Comparison of ENCODE assay signal across 15 mouse cellular contexts in the genomic region with DNA sequence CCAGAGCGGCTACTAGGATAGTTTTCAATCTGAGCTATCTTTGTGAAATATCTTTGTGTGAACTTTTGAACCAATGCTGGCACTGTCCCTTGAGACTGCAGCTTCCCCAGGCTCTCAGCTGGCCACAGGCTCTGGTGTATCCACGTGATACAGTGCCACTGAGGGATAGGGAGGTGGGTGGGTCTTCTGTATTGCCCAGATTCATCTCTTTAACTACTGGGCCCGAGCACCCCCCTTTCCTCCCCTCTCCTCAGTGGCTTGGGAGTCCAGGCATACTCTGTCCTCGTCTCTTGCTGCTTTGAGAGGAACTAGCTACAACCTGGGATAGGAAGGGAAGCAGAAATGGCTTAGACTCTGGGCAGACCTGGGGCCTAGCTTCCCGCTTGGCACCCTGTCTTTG. TPM values are rescaled to one million over a fixed set of nuclear protein-coding genes. Genes with fewer than 3 reads are reported as not detected.
DNase-seq lines count a peak whose midpoint lies in the region; ATAC-seq and TF ChIP-seq lines count a peak whose summit lies in the region.
"Had no signal": no experiment of that assay in that cellular context is flagged by ENCODE, and none has a peak within 500 bp of the region (broad histone marks: within the 10 kb centered on the region; RNA-seq: fewer than 3 reads in every experiment).

No protein-coding gene starts in this region.

- DNase-seq in forebrain, embryonic 14.5 days (ENCODE audit: low spot score): no peak
- no peak for DNase-seq in embryonic facial prominence, embryonic 14.5 days (ENCODE audit: low spot score)
- DNase-seq in urinary bladder, postnatal 36 days (ENCODE audit: low spot score in 2 of 2): no peak
- no peak for DNase-seq in gastrocnemius, postnatal 10 days
- DNase-seq: cerebellum, adult 2 months; kidney, adult 11 months; kidney, postnatal 25 days; lung, adult 2 months; thymus, postnatal 14 days had no signal

- H3K36me3 ChIP-seq in forebrain, embryonic 15.5 days: no peaks in the 10 kb centered on the region
- peaks cover 5% of the 10 kb centered on the region; the same call in 1 of the 2 replicates for H3K36me3 ChIP-seq in forebrain, embryonic 14.5 days (ENCODE audit: control insufficient read depth, insufficient read depth, low read length)
- H3K36me3 ChIP-seq in intestine, embryonic 15.5 days: peaks cover 3% of the 10 kb centered on the region; the same call in 1 of the 2 replicates
- no peaks in the 10 kb centered on the region for H3K36me3 ChIP-seq in intestine, postnatal 0 days (ENCODE audit: control insufficient read depth, insufficient read depth)
- 0 out of 2 replicates have a peak, but pooled peaks cover 4% of the 10 kb centered on the region for H3K36me3 ChIP-seq in embryonic facial prominence, embryonic 14.5 days (ENCODE audit: control insufficient read depth, insufficient read depth, low read length)
- H3K36me3 ChIP-seq in neural tube, embryonic 14.5 days (ENCODE audit: control insufficient read depth, insufficient read depth, low read length): no peaks in the 10 kb centered on the region

- H3K9me3 ChIP-seq in forebrain, embryonic 15.5 days: no peaks in the 10 kb centered on the region
- no peaks in the 10 kb centered on the region for H3K9me3 ChIP-seq in forebrain, embryonic 14.5 days (replicated peaks; ENCODE audit: control insufficient read depth, low read length)
- H3K9me3 ChIP-seq in intestine, embryonic 15.5 days: no peaks in the 10 kb centered on the region
- no peaks in the 10 kb centered on the region for H3K9me3 ChIP-seq in intestine, postnatal 0 days (ENCODE audit: control insufficient read depth)
- H3K9me3 ChIP-seq in embryonic facial prominence, embryonic 14.5 days (ENCODE audit: control insufficient read depth, low read length): no peaks in the 10 kb centered on the region
- H3K9me3 ChIP-seq in neural tube, embryonic 14.5 days (ENCODE audit: control insufficient read depth, low read length): no peaks in the 10 kb centered on the region
- H3K9me3 ChIP-seq: limb, embryonic 12.5 days had no signal

- no peak for ATAC-seq in forebrain, embryonic 15.5 days (replicated peaks)
- no peak for ATAC-seq in forebrain, embryonic 14.5 days
- ATAC-seq in intestine, embryonic 15.5 days: 0 out of 2 replicates have a peak, but pooled peaks have one; percentile 34
- no peak for ATAC-seq in intestine, postnatal 0 days
- ATAC-seq in embryonic facial prominence, embryonic 14.5 days (ENCODE audit: low read depth): no peak
- peak; percentile 49; the same call in 1 of the 2 replicates for ATAC-seq in neural tube, embryonic 14.5 days (ENCODE audit: low read depth)

- TF ChIP-seq CTCF in intestine, postnatal 0 days (IDR thresholded peaks at IDR 0.05; ENCODE audit: low read depth): no peak

- no peak overlapping the region for H3K9ac ChIP-seq in forebrain, embryonic 15.5 days (replicated peaks)
- no peak overlapping the region for H3K9ac ChIP-seq in forebrain, embryonic 14.5 days (ENCODE audit: low read length)
- no peak overlapping the region for H3K9ac ChIP-seq in intestine, embryonic 15.5 days
- no peak overlapping the region for H3K9ac ChIP-seq in intestine, postnatal 0 days (ENCODE audit: low read depth, low read length)
- no peak overlapping the region for H3K9ac ChIP-seq in embryonic facial prominence, embryonic 14.5 days (ENCODE audit: low read depth, low read length)
- no peak overlapping the region for H3K9ac ChIP-seq in neural tube, embryonic 14.5 days (replicated peaks; ENCODE audit: low read depth, low read length)
- H3K9ac ChIP-seq: limb, embryonic 12.5 days had no signal

- 77% methylated on average over 5 of the region's 5 CpGs for WGBS in forebrain, embryonic 15.5 days
- 72% methylated on average over 5 of the region's 5 CpGs for WGBS in forebrain, embryonic 14.5 days
- 71% methylated on average over 5 of the region's 5 CpGs for WGBS in intestine, embryonic 15.5 days
- WGBS in intestine, postnatal 0 days: 73% methylated on average over 5 of the region's 5 CpGs
- WGBS in embryonic facial prominence, embryonic 14.5 days: 58% methylated on average over 5 of the region's 5 CpGs
- WGBS in neural tube, embryonic 14.5 days: 67% methylated on average over 5 of the region's 5 CpGs

- peak overlapping the region; percentile 27; the same call in 1 of the 2 replicates for H3K27ac ChIP-seq in forebrain, embryonic 15.5 days (replicated peaks)
- H3K27ac ChIP-seq in forebrain, embryonic 14.5 days (ENCODE audit: low read depth, low read length): no peak overlapping the region
- H3K27ac ChIP-seq in intestine, embryonic 15.5 days: no peak overlapping the region
- H3K27ac ChIP-seq in intestine, postnatal 0 days (ENCODE audit: low read depth, low read length): no peak overlapping the region
- 0 out of 2 replicates have a peak overlapping the region, but pooled peaks have one; percentile 90 for H3K27ac ChIP-seq in embryonic facial prominence, embryonic 14.5 days (replicated peaks; ENCODE audit: low read depth, low read length)
- H3K27ac ChIP-seq in neural tube, embryonic 14.5 days (ENCODE audit: low read depth, low read length): no peak overlapping the region

- H3K27me3 ChIP-seq in forebrain, embryonic 15.5 days: no peaks in the 10 kb centered on the region
- no peaks in the 10 kb centered on the region for H3K27me3 ChIP-seq in forebrain, embryonic 14.5 days (replicated peaks; ENCODE audit: control insufficient read depth, insufficient read depth, low read length)
- no peaks in the 10 kb centered on the region for H3K27me3 ChIP-seq in intestine, embryonic 15.5 days (replicated peaks)
- H3K27me3 ChIP-seq in intestine, postnatal 0 days (replicated peaks; ENCODE audit: control insufficient read depth, insufficient read depth, low read length): no peaks in the 10 kb centered on the region
- H3K27me3 ChIP-seq in embryonic facial prominence, embryonic 14.5 days (replicated peaks; ENCODE audit: control insufficient read depth, insufficient read depth, low read length): no peaks in the 10 kb centered on the region
- no peaks in the 10 kb centered on the region for H3K27me3 ChIP-seq in neural tube, embryonic 14.5 days (ENCODE audit: control insufficient read depth, insufficient read depth, low read length)
- H3K27me3 ChIP-seq: limb, embryonic 12.5 days had no signal

- H3K4me1 ChIP-seq in forebrain, embryonic 15.5 days: peaks cover 60% of the 10 kb centered on the region
- H3K4me1 ChIP-seq in forebrain, embryonic 14.5 days (ENCODE audit: control insufficient read depth, insufficient read depth, low read length): peaks cover 20% of the 10 kb centered on the region
- peaks cover 51% of the 10 kb centered on the region for H3K4me1 ChIP-seq in intestine, embryonic 15.5 days (replicated peaks)
- H3K4me1 ChIP-seq in intestine, postnatal 0 days (replicated peaks; ENCODE audit: control insufficient read depth, insufficient read depth, low read length): no peaks in the 10 kb centered on the region
- peaks cover 76% of the 10 kb centered on the region for H3K4me1 ChIP-seq in embryonic facial prominence, embryonic 14.5 days (ENCODE audit: control insufficient read depth, insufficient read depth, low read length)
- peaks cover 27% of the 10 kb centered on the region for H3K4me1 ChIP-seq in neural tube, embryonic 14.5 days (ENCODE audit: control insufficient read depth, insufficient read depth, low read length)

- no peak overlapping the region for H3K4me2 ChIP-seq in forebrain, embryonic 15.5 days (replicated peaks)
- H3K4me2 ChIP-seq in forebrain, embryonic 14.5 days (ENCODE audit: low read length): no peak overlapping the region
- no peak overlapping the region for H3K4me2 ChIP-seq in intestine, embryonic 15.5 days (replicated peaks)
- no peak overlapping the region for H3K4me2 ChIP-seq in intestine, postnatal 0 days (replicated peaks; ENCODE audit: low read depth)
- peak overlapping the region; percentile 48; the same call in 1 of the 2 replicates for H3K4me2 ChIP-seq in embryonic facial prominence, embryonic 14.5 days (ENCODE audit: low read depth, low read length)
- peak overlapping the region; percentile 6; the same call in 1 of the 2 replicates for H3K4me2 ChIP-seq in neural tube, embryonic 14.5 days (ENCODE audit: low read depth, low read length)

- no peak overlapping the region for H3K4me3 ChIP-seq in forebrain, embryonic 15.5 days
- H3K4me3 ChIP-seq in forebrain, embryonic 14.5 days (ENCODE audit: low read depth, low read length): no peak overlapping the region
- no peak overlapping the region for H3K4me3 ChIP-seq in intestine, embryonic 15.5 days (replicated peaks)
- no peak overlapping the region for H3K4me3 ChIP-seq in intestine, postnatal 0 days (ENCODE audit: low read depth, low read length)
- H3K4me3 ChIP-seq in embryonic facial prominence, embryonic 14.5 days (ENCODE audit: low read depth, low read length): no peak overlapping the region
- H3K4me3 ChIP-seq in neural tube, embryonic 14.5 days (ENCODE audit: low read depth, low read length): no peak overlapping the region
- H3K4me3 ChIP-seq: erythroblast, embryonic 14.5 days; limb, embryonic 12.5 days had no signal

RNA-seq across cellular contexts. Expression of gene Cnn3, which starts 9.0 kb away (rescaled TPM):
- polyA plus RNA-seq in forebrain, embryonic 15.5 days (2015; fragmentation: Nextera tagmentation; extraction: Ambion mirVana): 645 and 663 TPM in 2 replicates
- polyA plus RNA-seq in forebrain, embryonic 14.5 days (2014; fragmentation: Nextera tagmentation; extraction: Ambion mirVana): 691 and 743 TPM in 2 replicates
- 414 and 470 TPM in 2 replicates for polyA plus RNA-seq in intestine, embryonic 15.5 days (2015; fragmentation: Nextera tagmentation; extraction: Ambion mirVana)
- polyA plus RNA-seq in intestine, postnatal 0 days (2015; fragmentation: Nextera tagmentation; extraction: Ambion mirVana): 132 and 135 TPM in 2 replicates
- 870 and 944 TPM in 2 replicates for polyA plus RNA-seq in embryonic facial prominence, embryonic 14.5 days (2014; fragmentation: Nextera tagmentation; extraction: Ambion mirVana)
- 409 and 500 TPM in 2 replicates for polyA plus RNA-seq in neural tube, embryonic 14.5 days (2014; fragmentation: Nextera tagmentation; extraction: Ambion mirVana)
- total RNA-seq in gastrocnemius, postnatal 10 days (2021): 100 to 1,000 TPM in 1 of 2 experiments, 10 to 100 TPM in 1; 96.7 to 113 TPM

Comparison
In these comparisons a context has a peak if more than half of its experiments do, and no peak if none do; other contexts are left out.
1. ATAC-seq: peak in intestine, embryonic 15.5 days (single experiment) and neural tube, embryonic 14.5 days (single experiment); none in forebrain, embryonic 15.5 days (single experiment), forebrain, embryonic 14.5 days (single experiment), intestine, postnatal 0 days (single experiment) and embryonic facial prominence, embryonic 14.5 days (single experiment).
2. H3K27ac ChIP-seq: peak in forebrain, embryonic 15.5 days (single experiment) and embryonic facial prominence, embryonic 14.5 days (single experiment); none in forebrain, embryonic 14.5 days (single experiment), intestine, embryonic 15.5 days (single experiment), intestine, postnatal 0 days (single experiment) and neural tube, embryonic 14.5 days (single experiment).
3. H3K4me2 ChIP-seq: peak in embryonic facial prominence, embryonic 14.5 days (single experiment) and neural tube, embryonic 14.5 days (single experiment); none in forebrain, embryonic 15.5 days (single experiment), forebrain, embryonic 14.5 days (single experiment), intestine, embryonic 15.5 days (single experiment) and intestine, postnatal 0 days (single experiment).